Mouse (Mus musculus) kidney, adult 2 months (tissue): ENCODE results near the gene Phf11c.

ENCODE experiments used
- CTCF ChIP-seq: fragments of 200-500 bp; conservative IDR thresholded peaks from 2 replicates; pipeline ENCODE4 v1.5.1; 2011; ENCODE audit warnings: low read depth, mild to moderate bottlenecking, control low read depth, low read length, moderate library complexity, mixed read lengths; ENCODE audit not compliant: insufficient read depth, insufficient read length
- POLR2A ChIP-seq: fragments of 200-500 bp; IDR thresholded peaks from one replicate; pipeline ENCODE4 v1.6.1; 2011; ENCODE audit warnings: low read depth, low read length, control low read depth

DNA sequence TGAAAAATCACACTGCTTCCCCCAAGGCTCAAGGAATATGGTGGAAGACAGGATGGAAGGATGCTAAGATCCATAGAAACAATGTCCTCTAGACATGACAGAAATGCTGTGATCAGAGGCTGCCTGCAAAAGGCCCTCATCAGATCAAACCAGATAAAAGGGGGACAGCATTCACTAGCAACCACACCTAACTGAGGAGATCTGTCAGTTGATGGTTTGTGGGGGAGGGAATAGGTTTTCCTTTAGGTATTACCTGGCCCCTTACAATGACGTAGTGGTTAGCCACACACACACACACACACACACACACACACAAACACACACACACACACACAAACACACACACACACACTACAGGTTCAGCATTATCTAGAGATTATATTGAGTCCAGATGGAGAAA lies 55.6 kb downstream of the Phf11c start:
- TF ChIP-seq CTCF (no peak), POLR2A (no peak)
